Mouse (Mus musculus): ENCODE measurements around the gene Gm8334. TPM values are rescaled to one million over a fixed set of nuclear protein-coding genes. Genes with fewer than 3 reads are reported as not detected.
"Not testable (repeated sequence)": the region's sequence is repeated elsewhere in the genome, so short reads cannot be mapped to it uniquely, and the experiment has no call there.

The Gm8334 gene
- polyA plus RNA-seq (2012; rRNA removed) (not detected in 2 replicates), polyA plus RNA-seq (2014; fragmentation: Nextera tagmentation; extraction: Ambion mirVana) (not detected in 2 replicates)

DNA sequence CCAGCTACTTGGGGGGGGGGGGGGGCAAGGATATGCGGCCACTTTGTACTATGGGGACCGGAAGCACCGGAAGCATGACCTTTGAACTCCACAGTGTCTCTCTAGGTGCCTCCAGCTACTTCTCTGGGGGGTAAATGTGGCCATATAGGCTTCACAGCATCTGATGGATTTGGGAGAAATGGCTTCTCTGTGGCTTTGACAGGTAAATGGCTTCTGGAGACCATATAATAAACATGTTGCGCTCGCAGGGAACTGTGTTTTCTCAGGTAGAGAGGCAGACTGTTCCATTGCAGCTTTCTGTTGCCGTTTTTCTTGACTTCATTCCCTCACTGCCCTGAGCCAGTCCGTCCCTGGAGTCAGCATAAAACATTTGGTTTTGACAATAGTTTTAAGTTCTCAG lies at the start of gene Gm8334:
Gene Gm8334, minus strand, starts transcription at position 101 of the 400 bp plus-strand sequence.
- H3K4me2 ChIP-seq (replicated peaks; ENCODE audit: low read depth, low read length, severe bottlenecking); ATAC-seq (ENCODE audit: low FRiP score, low read depth); DNase-seq (ENCODE audit: low spot score); H3K27ac ChIP-seq (replicated peaks; ENCODE audit: low read depth, low read length); H3K4me1 ChIP-seq (ENCODE audit: control insufficient read depth, insufficient read depth, low read length); H3K9me3 ChIP-seq (ENCODE audit: control insufficient read depth, low read length); H3K36me3 ChIP-seq (ENCODE audit: control insufficient read depth, insufficient read depth, low read length); H3K9ac ChIP-seq (ENCODE audit: low read depth, low read length, severe bottlenecking); H3K27me3 ChIP-seq (ENCODE audit: control insufficient read depth, insufficient read depth, low read length); H3K4me3 ChIP-seq (replicated peaks; ENCODE audit: low read length): not testable (repeated sequence)
- WGBS, result 93% methylated on average over 3 of the region's 7 CpGs

DNA sequence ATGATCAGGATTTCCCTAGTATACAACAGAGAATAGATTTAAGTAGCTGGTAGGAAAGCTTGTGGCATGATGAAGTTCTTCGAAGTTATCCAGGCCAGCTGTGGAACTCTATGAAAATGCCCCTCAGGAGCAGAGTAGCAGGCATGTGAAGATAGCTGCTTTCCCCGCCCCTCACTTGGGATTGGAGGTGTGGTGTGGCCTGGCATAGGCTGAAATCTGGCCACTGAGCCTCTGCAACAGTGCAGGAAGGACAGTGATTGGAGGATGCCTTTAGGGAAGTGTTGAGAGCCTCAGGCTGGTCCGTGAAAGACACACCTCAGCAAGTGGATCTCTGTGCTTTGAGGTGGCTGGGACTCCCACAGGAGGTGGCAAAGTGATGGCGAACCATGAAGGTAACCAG lies 48.3 kb upstream of the Gm8334 start, which contains the start of gene Gm15127:
Gene Gm15127, plus strand, starts transcription at position 301 of the 400 bp plus-strand sequence.
- H3K9me3 ChIP-seq (ENCODE audit: control insufficient read depth, low read length); DNase-seq (ENCODE audit: low spot score); H3K4me1 ChIP-seq (ENCODE audit: control insufficient read depth, insufficient read depth, low read length); H3K36me3 ChIP-seq (ENCODE audit: control insufficient read depth, insufficient read depth, low read length); H3K4me2 ChIP-seq (replicated peaks; ENCODE audit: low read depth, low read length, severe bottlenecking); H3K4me3 ChIP-seq (replicated peaks; ENCODE audit: low read length); H3K27ac ChIP-seq (replicated peaks; ENCODE audit: low read depth, low read length); H3K9ac ChIP-seq (ENCODE audit: low read depth, low read length, severe bottlenecking); H3K27me3 ChIP-seq (ENCODE audit: control insufficient read depth, insufficient read depth, low read length); ATAC-seq (ENCODE audit: low FRiP score, low read depth): not testable (repeated sequence)
- WGBS, result 55% methylated on average over 2 of the region's 4 CpGs

Other genes with a start within 250 kb of the Gm8334 start
- not detected in 2 replicates for gene Gm15114, start 126.2 kb downstream of the Gm8334 start, polyA plus RNA-seq (2012; rRNA removed)
- gene Gm15114, start 126.2 kb downstream of the Gm8334 start, polyA plus RNA-seq (2014; fragmentation: Nextera tagmentation; extraction: Ambion mirVana), result not detected in 2 replicates
- not detected in 2 replicates for gene Gm15127, start 48.4 kb upstream of the Gm8334 start, polyA plus RNA-seq (2012; rRNA removed)
- not detected in 2 replicates for gene Gm15127, start 48.4 kb upstream of the Gm8334 start, polyA plus RNA-seq (2014; fragmentation: Nextera tagmentation; extraction: Ambion mirVana)
- not detected in 2 replicates for gene Luzp4, start 242.5 kb upstream of the Gm8334 start, polyA plus RNA-seq (2012; rRNA removed)
- not detected in 2 replicates for gene Luzp4, start 242.5 kb upstream of the Gm8334 start, polyA plus RNA-seq (2014; fragmentation: Nextera tagmentation; extraction: Ambion mirVana)